Mouse (Mus musculus): ENCODE data around the gene Fosb. TPM values are rescaled to one million over a fixed set of nuclear protein-coding genes. Genes with fewer than 3 reads are reported as not detected.

The Fosb gene
- total RNA-seq, 2 experiments from 2014 or later, result 20.4 to 26.6 TPM

- DNase-seq (ENCODE audit: low spot score in 2 of 2), result peak; percentile 79 to 85
Observed at GRCm38 (mm10) chr7:19332709-19333352, 23.0 kb upstream of the Fosb start.

GRCm38 (mm10) chr7:19331910-19332309, 22.1 kb upstream of the Fosb start:
- no peak for DNase-seq (ENCODE audit: low spot score in 2 of 2)

GRCm38 (mm10) chr7:19328425-19328824, 18.6 kb upstream of the Fosb start:
- DNase-seq (ENCODE audit: low spot score in 2 of 2), result no peak

- no peak for DNase-seq (ENCODE audit: low spot score in 2 of 2)
Observed at GRCm38 (mm10) chr7:19327782-19328181, 17.9 kb upstream of the Fosb start.

GRCm38 (mm10) chr7:19327128-19327527, 17.3 kb upstream of the Fosb start:
- DNase-seq (ENCODE audit: low spot score in 2 of 2), result peak; percentile 83 to 89

- peak in 1 of 2 experiments; percentile 73 for DNase-seq (ENCODE audit: low spot score in 2 of 2)
Observed at GRCm38 (mm10) chr7:19326359-19326758, 16.5 kb upstream of the Fosb start.

GRCm38 (mm10) chr7:19325262-19326199, 15.7 kb upstream of the Fosb start:
- DNase-seq (ENCODE audit: low spot score in 2 of 2), result no peak

GRCm38 (mm10) chr7:19324221-19324620, 14.4 kb upstream of the Fosb start:
- DNase-seq (ENCODE audit: low spot score in 2 of 2), result no peak

- no peak for DNase-seq (ENCODE audit: low spot score in 2 of 2)
Observed at GRCm38 (mm10) chr7:19322489-19322888, 12.6 kb upstream of the Fosb start.

GRCm38 (mm10) chr7:19321464-19321863, 11.6 kb upstream of the Fosb start:
- DNase-seq (ENCODE audit: low spot score in 2 of 2), result no peak

GRCm38 (mm10) chr7:19320637-19321036, 10.8 kb upstream of the Fosb start:
- DNase-seq (ENCODE audit: low spot score in 2 of 2), result no peak

GRCm38 (mm10) chr7:19319906-19320305, 10.1 kb upstream of the Fosb start:
- peak; percentile 94 to 96 for DNase-seq (ENCODE audit: low spot score in 2 of 2)

GRCm38 (mm10) chr7:19319458-19319857, 9.6 kb upstream of the Fosb start:
- no peak for DNase-seq (ENCODE audit: low spot score in 2 of 2)

- DNase-seq (ENCODE audit: low spot score in 2 of 2), result no peak
Observed at GRCm38 (mm10) chr7:19318676-19319075, 8.8 kb upstream of the Fosb start.

- no peak for DNase-seq (ENCODE audit: low spot score in 2 of 2)
Observed at GRCm38 (mm10) chr7:19318201-19318600, 8.3 kb upstream of the Fosb start.

- no peak for DNase-seq (ENCODE audit: low spot score in 2 of 2)
Observed at GRCm38 (mm10) chr7:19316451-19317161, 6.8 kb upstream of the Fosb start.

- no peak for DNase-seq (ENCODE audit: low spot score in 2 of 2)
Observed at GRCm38 (mm10) chr7:19314033-19314432, 4.2 kb upstream of the Fosb start.

GRCm38 (mm10) chr7:19311991-19312390, 2.1 kb upstream of the Fosb start:
- no peak for DNase-seq (ENCODE audit: low spot score in 2 of 2)

- no peak for DNase-seq (ENCODE audit: low spot score in 2 of 2)
Observed at GRCm38 (mm10) chr7:19309278-19309883, 470 bp downstream of the Fosb start.

GRCm38 (mm10) chr7:19308454-19309277, 1.2 kb downstream of the Fosb start:
- peak; percentile 97 to 98 for DNase-seq (ENCODE audit: low spot score in 2 of 2)
